Mouse (Mus musculus) forebrain, embryonic 12.5 days (tissue): ENCODE results near the gene Fmo5. TPM values are rescaled to one million over a fixed set of nuclear protein-coding genes. Genes with fewer than 3 reads are reported as not detected.

Experiments used
- ATAC-seq: fragments of 200-750 bp; cut with Nextera tagmentation; 2 replicates; pipeline ENCODE4 v1.8.0; 2017; ENCODE audit warnings: moderate TSS enrichment; ENCODE audit not compliant: low FRiP score
- H3K27ac ChIP-seq: fragments of 300-500 bp; sonication (generic); 2 replicates; pipeline ENCODE4 v1.5.1; 2016; ENCODE audit warnings: mild to moderate bottlenecking
- H3K27me3 ChIP-seq: fragments of 300-500 bp; sonication (generic); 2 replicates; pipeline ENCODE4 v1.6.1; 2016; ENCODE audit warnings: mild to moderate bottlenecking
- H3K36me3 ChIP-seq: fragments of 300-500 bp; sonication (generic); replicated peaks from 2 replicates; pipeline ENCODE4 v1.6.1; 2016; ENCODE audit warnings: mild to moderate bottlenecking
- H3K4me1 ChIP-seq: fragments of 300-500 bp; sonication (generic); 2 replicates; pipeline ENCODE4 v1.6.1; 2016
- H3K4me2 ChIP-seq: fragments of 300-500 bp; sonication (generic); 2 replicates; pipeline ENCODE4 v1.6.1; 2016; ENCODE audit warnings: mild to moderate bottlenecking, moderate library complexity
- H3K4me3 ChIP-seq: fragments of 300-500 bp; sonication (generic); replicated peaks from 2 replicates; pipeline ENCODE4 v1.5.1; 2016; ENCODE audit warnings: mild to moderate bottlenecking
- H3K9ac ChIP-seq: fragments of 300-500 bp; sonication (generic); 2 replicates; pipeline ENCODE4 v1.6.1; 2016; ENCODE audit warnings: mild to moderate bottlenecking
- H3K9me3 ChIP-seq: fragments of 300-500 bp; sonication (generic); 2 replicates; pipeline ENCODE4 v1.6.1; 2016
- WGBS: fragments of 180-500 bp; shearing (Covaris S2); methylation state at CpG from one replicate; pipeline ENCODE4 v1.1.7; 2016; 5-methylcytosine and 5-hydroxymethylcytosine counted together
- polyA plus RNA-seq: library from polyadenylated mRNA; unstranded; fragments of >200 nt; fragmentation: Nextera tagmentation; extraction: Ambion mirVana; gene quantifications from 2 replicates; pipeline ENCODE4 v1.2.1, GENCODE M21; 2016

Fmo5 gene
- polyA plus RNA-seq, 1 experiment from 2014 or later, result 0.42 TPM

DNA sequence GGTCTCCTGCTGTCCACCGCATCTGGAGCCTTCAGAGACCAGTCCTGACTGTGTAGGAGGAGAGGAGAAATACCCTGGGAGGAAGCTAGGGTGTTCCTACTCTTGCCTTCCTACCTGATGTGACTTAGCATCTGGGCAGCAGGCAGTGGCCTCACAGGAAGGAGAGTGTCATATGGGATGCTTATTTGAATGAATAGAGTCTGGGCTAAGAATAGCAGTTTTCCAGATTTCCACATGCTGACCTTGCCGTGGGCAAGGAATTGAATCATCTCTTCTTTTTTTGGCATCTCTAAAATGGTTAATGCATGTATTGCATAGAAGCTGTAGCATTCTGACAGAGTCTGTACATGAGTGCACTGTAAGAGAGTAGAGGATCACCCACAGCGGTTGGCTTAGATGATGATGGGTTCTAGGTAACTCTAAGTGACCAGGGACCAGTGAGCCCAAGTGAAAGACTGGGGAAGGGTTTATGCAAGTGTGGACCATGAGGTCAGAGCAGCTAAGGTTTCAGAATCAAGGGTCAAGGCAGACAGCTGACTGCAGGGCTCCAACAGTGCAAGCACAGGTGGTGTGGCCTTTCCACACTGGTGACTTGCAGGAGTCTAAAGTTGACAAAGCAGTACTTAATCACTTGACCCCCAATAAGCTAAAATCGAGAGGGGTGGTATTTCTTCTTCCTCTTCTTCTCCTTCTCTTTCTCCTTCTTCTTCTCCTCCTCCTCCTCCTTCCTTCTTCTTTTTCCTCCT lies 57.9 kb downstream of the Fmo5 start:
- Histone ChIP-seq H3K4me2 (no peak overlapping the region), H3K27ac (no peak overlapping the region), H3K27me3 (peaks cover 39% of the 10 kb centered on the region), H3K4me1 (peaks cover 25% of the 10 kb centered on the region), H3K9me3 (no peaks in the 10 kb centered on the region), H3K9ac (no peak overlapping the region), H3K4me3 (no peak overlapping the region), H3K36me3 (no peaks in the 10 kb centered on the region)
- WGBS, result 82% methylated on average over 4 of the region's 4 CpGs
- no peak for ATAC-seq

DNA sequence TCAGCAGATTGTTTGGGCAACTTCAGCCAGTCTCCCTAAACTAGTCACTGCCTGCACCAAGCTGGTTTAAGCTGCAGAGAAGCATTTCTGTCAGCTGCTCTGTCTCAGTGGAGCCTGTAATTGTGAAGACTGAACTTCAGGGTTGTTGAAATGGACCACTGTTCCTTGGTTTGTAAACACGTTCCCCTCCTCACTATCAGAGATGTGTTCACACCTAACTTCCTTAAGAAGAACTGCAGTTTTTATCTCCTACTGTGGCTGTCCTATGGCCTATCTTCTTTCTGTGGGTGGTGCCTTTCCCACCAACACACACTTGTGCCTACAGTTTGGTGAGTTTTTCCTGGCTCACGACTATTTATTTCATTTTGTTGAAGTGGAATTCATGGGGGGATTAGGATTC lies 60.7 kb downstream of the Fmo5 start:
- no peak overlapping the region for H3K9ac ChIP-seq
- H3K36me3 ChIP-seq, result no peaks in the 10 kb centered on the region
- 85% methylated on average over 2 of the region's 2 CpGs for WGBS
- H3K27me3 ChIP-seq, result peaks cover 13% of the 10 kb centered on the region
- no peak for ATAC-seq
- peaks cover 12% of the 10 kb centered on the region for H3K4me1 ChIP-seq
- H3K4me2 ChIP-seq, result no peak overlapping the region
- H3K27ac ChIP-seq, result no peak overlapping the region
- H3K9me3 ChIP-seq, result no peaks in the 10 kb centered on the region
- H3K4me3 ChIP-seq, result no peak overlapping the region

DNA sequence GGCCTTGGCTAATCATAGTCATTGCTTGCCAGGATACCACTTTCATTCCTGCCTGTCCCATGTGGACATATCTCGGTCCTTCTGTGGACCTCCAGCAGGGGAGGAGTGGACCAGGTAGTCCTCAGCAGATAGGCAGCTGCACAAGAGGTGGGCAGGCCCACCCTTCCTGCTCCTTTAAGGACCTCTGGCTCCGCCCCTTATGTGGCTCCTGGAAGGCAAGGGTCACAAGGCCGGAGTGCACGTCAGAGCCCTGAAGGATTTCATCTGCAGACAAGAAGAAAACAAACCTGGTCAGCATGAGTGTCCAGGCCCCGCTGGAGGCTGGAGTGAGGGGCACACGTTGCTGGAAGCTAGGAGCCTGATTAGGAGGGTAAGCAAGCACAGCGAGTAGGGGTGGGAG lies 62.0 kb downstream of the Fmo5 start:
- ATAC-seq, result no peak
- H3K4me3 ChIP-seq, result no peak overlapping the region
- H3K27ac ChIP-seq, result no peak overlapping the region
- no peaks in the 10 kb centered on the region for H3K9me3 ChIP-seq
- no peak overlapping the region for H3K4me2 ChIP-seq
- no peaks in the 10 kb centered on the region for H3K36me3 ChIP-seq
- H3K27me3 ChIP-seq, result peaks cover 8% of the 10 kb centered on the region; the same call in 1 of the 2 replicates
- H3K9ac ChIP-seq, result no peak overlapping the region
- 61% methylated on average over 7 of the region's 7 CpGs for WGBS
- 0 out of 2 replicates have a peak, but pooled peaks cover 9% of the 10 kb centered on the region for H3K4me1 ChIP-seq

DNA sequence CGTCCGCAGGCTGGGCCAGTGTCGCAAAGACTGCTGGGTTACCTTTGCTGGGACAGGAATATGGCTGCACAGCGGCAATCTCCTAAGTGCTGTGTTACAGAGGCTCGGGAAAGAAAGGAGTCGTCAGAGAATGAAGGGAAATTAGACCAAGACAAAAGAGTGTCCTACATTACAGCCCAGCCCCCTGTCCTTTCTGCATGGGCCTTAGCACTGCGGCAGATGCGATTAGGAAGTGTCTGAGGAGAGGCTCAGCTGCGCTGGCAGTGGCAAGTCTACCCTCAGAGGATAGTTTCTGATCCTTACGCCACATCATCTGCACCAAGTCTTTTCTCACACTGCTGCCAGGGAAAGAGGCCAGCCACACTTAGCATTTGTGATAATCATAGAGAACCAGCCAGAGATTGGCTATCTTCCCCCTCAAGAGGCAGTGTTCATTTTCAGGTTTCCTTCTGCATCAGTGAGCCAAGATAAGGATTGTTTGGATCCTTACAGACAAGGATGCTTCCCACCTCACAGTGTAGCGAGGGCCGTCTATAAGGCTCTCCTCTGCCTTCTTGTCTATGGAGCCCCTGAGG lies 62.9 kb downstream of the Fmo5 start:
- H3K27ac ChIP-seq, result no peak overlapping the region
- H3K4me2 ChIP-seq, result no peak overlapping the region
- H3K36me3 ChIP-seq, result no peaks in the 10 kb centered on the region
- H3K9ac ChIP-seq, result no peak overlapping the region
- H3K4me1 ChIP-seq, result 0 out of 2 replicates have a peak, but pooled peaks cover 9% of the 10 kb centered on the region
- no peaks in the 10 kb centered on the region for H3K9me3 ChIP-seq
- no peak overlapping the region for H3K4me3 ChIP-seq
- 61% methylated on average over 12 of the region's 12 CpGs for WGBS
- H3K27me3 ChIP-seq, result peaks cover 2% of the 10 kb centered on the region; the same call in 1 of the 2 replicates
- no peak for ATAC-seq

DNA sequence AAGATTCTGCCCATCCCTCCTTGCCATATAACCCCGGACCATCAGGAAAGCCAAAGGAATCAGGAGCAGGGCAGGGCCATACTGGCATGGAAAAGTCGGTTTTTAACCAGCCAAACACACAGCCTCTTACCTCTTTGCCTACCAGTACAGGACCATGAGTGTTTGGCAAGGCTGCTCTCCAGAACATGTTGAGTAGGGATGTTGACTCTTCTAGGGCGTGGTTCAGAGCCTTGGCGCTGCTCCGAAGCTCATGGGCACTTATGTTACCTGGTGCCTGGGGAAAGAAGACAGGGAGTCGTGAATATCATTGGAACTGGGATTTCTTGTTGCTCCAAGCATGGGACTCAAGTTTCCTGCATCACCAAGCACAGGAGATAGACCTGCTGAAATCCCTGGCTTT lies 65.2 kb downstream of the Fmo5 start:
- no peak overlapping the region for H3K27ac ChIP-seq
- no peak for ATAC-seq
- WGBS, result 89% methylated on average over 6 of the region's 6 CpGs
- no peak overlapping the region for H3K9ac ChIP-seq
- no peaks in the 10 kb centered on the region for H3K9me3 ChIP-seq
- 0 out of 2 replicates have a peak, but pooled peaks cover 9% of the 10 kb centered on the region for H3K4me1 ChIP-seq
- no peak overlapping the region for H3K4me3 ChIP-seq
- H3K4me2 ChIP-seq, result no peak overlapping the region
- H3K36me3 ChIP-seq, result no peaks in the 10 kb centered on the region
- no peaks in the 10 kb centered on the region for H3K27me3 ChIP-seq

DNA sequence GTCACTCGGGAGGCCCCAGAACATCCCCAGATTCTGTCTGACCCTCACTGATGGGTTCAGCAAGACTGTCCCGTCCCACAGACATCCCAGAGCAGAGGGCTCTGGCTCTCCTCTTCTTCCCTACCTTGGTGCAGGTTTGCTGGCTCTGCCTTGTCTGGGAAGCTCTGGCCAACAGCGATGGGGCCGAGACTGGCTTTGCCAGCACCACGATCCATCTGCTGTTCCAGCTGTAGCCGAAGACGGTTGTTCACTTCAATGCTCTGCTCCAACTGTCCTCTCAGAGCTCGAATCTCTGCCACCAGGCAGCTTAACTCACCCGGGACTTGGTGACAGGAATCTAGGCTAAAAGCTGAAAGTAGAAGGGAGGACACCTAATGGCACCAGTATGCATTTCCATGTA lies 68.3 kb downstream of the Fmo5 start:
- no peak for ATAC-seq
- H3K9ac ChIP-seq, result no peak overlapping the region
- WGBS, result 88% methylated on average over 9 of the region's 9 CpGs

DNA sequence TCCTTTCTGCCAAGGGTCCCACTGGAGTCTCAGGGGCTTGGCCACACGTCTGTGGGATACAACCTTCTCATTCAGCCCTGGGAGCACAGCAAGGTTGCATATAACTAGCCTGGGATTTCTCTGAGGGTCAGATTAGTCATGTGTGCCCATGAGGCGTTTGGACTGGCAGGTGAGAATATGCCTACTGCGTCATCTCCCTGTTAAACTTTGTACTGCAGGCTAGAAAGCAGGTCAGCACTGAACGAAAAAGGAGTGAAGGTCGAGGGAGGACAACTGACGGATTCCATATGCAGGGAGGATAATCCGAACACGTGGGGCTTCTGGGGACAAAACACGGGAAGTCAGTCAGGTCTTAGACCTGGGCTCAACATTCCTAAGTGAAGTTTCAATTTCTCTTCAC lies 68.7 kb downstream of the Fmo5 start:
- WGBS, result 78% methylated on average over 9 of the region's 9 CpGs
- H3K4me2 ChIP-seq, result no peak overlapping the region
- H3K4me1 ChIP-seq, result no peaks in the 10 kb centered on the region
- no peak for ATAC-seq
- no peak overlapping the region for H3K4me3 ChIP-seq
- no peaks in the 10 kb centered on the region for H3K27me3 ChIP-seq
- no peaks in the 10 kb centered on the region for H3K9me3 ChIP-seq
- no peaks in the 10 kb centered on the region for H3K36me3 ChIP-seq
- H3K9ac ChIP-seq, result no peak overlapping the region
- H3K27ac ChIP-seq, result no peak overlapping the region

More for the DNA sequence above, 68.3 kb downstream of the Fmo5 start:
- Histone ChIP-seq H3K27ac (no peak overlapping the region), H3K36me3 (no peaks in the 10 kb centered on the region), H3K27me3 (no peaks in the 10 kb centered on the region), H3K4me3 (no peak overlapping the region), H3K9me3 (no peaks in the 10 kb centered on the region), H3K4me1 (no peaks in the 10 kb centered on the region), H3K4me2 (no peak overlapping the region)

DNA sequence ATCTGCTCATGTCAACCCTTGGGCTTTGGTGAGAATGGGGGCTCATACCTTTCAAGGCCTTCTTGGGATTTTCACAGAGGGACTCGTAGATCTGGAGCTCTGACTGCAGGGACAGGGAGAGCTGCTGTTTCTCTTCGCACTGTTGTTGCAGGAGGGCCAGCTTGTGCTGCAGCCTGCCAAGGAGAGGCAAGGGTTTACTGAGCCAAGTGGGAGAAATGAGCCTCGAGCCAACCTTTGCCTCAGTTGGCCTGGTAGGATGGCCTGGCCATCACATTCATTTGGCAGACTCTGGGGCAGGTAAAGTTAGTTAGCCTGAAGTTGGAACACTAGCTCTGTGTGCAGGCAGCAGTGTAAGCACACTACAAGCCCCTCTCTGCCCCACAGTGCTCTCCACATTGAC lies 70.5 kb downstream of the Fmo5 start:
- no peak for ATAC-seq
- Histone ChIP-seq H3K9ac (no peak overlapping the region), H3K36me3 (no peaks in the 10 kb centered on the region), H3K27me3 (no peaks in the 10 kb centered on the region), H3K9me3 (no peaks in the 10 kb centered on the region), H3K27ac (no peak overlapping the region), H3K4me3 (no peak overlapping the region), H3K4me1 (no peaks in the 10 kb centered on the region), H3K4me2 (no peak overlapping the region)
- 84% methylated on average over 3 of the region's 3 CpGs for WGBS

DNA sequence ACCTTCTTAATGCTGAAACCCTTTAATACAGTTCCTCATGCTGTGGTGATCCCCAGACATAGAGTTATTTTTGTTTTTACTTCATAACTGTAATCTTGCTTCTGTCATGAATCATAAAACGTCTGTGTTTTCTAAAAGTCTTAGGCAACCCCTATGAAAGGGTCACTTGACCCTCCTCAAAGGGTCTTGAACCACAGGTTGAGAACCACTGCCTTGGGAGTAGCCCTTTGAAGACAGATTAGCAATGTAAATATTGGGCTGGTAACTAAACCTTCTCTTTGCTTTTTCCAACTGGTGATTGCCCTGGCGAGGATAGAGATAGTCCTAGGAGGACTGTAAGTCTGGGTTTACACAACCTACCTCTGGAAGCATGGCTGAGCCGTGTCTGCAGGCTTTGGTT lies 72.6 kb downstream of the Fmo5 start:
- no peaks in the 10 kb centered on the region for H3K4me1 ChIP-seq
- H3K4me3 ChIP-seq, result no peak overlapping the region
- no peak overlapping the region for H3K4me2 ChIP-seq
- H3K27ac ChIP-seq, result no peak overlapping the region
- no peaks in the 10 kb centered on the region for H3K27me3 ChIP-seq
- H3K36me3 ChIP-seq, result no peaks in the 10 kb centered on the region
- H3K9ac ChIP-seq, result no peak overlapping the region
- ATAC-seq, result no peak
- WGBS, result 73% methylated on average over 3 of the region's 3 CpGs
- no peaks in the 10 kb centered on the region for H3K9me3 ChIP-seq

DNA sequence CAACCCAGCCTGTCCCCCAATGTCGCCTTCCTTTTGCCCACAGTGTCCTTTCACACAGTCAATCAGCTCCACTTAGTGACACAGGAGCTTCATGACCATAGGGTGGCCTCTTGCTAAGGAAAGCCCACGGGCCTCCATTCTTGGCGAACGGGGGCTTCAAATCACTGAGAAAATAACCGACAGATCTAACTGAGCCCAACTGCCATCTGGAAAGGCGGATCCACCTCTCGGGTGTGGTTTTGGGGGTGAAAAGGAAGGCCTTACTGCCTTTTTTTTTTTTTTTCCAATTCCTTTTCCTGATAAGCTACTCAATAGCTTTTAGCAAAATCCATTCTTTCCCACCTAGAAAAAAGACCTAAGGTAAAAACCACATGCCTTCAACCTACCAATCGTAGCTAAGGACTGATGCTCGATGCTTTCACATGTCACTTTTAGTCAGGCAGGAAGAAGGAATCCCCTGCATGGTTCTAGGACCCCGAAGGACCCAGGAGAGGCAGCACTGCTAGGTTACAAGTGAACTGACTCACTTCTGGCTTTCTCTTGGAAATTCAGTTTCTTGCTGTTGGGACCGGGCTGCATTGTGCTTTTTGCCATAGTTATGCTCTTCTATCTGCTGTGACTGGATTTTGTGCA lies 74.0 kb downstream of the Fmo5 start:
- H3K36me3 ChIP-seq, result no peaks in the 10 kb centered on the region
- no peak overlapping the region for H3K4me2 ChIP-seq
- no peak overlapping the region for H3K27ac ChIP-seq
- no peak overlapping the region for H3K9ac ChIP-seq
- no peaks in the 10 kb centered on the region for H3K4me1 ChIP-seq
- H3K4me3 ChIP-seq, result no peak overlapping the region
- no peaks in the 10 kb centered on the region for H3K27me3 ChIP-seq
- no peaks in the 10 kb centered on the region for H3K9me3 ChIP-seq
- 93% methylated on average over 11 of the region's 11 CpGs for WGBS
- no peak for ATAC-seq
